Mouse (Mus musculus) urinary bladder, postnatal 14 days (tissue): ENCODE data around the gene Slc22a13.
"Not testable (repeated sequence)": the region's sequence is repeated elsewhere in the genome, so short reads cannot be mapped to it uniquely, and the experiment has no call there.

ENCODE experiments used
- DNase-seq: peaks from one replicate; pipeline ENCODE4 v3.0.0; 2021; ENCODE audit warnings: low spot score

Slc22a13 gene

DNA sequence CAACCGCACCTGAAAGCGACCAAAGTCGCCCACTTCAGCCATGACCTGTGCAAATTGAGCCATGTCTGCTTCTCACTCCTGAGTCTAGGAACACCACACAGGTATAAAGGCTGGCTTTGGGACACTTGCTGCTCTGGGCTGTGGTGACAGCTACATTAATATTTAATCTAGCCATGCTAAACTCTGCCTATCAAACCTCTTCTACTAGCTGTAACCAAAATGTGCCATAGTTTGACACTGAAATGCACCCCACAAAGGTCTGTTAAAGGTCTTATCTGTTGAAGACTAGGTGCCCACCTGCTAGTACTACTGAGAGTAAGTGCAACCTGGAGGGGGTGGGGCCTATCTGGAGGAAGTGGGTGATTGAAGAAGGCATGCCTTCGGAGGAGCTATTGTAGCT lies at the start of gene Slc22a13:
Slc22a13 (minus strand) TSS at position 101 of the 400 bp plus-strand sequence.
- DNase-seq, result no peak

DNA sequence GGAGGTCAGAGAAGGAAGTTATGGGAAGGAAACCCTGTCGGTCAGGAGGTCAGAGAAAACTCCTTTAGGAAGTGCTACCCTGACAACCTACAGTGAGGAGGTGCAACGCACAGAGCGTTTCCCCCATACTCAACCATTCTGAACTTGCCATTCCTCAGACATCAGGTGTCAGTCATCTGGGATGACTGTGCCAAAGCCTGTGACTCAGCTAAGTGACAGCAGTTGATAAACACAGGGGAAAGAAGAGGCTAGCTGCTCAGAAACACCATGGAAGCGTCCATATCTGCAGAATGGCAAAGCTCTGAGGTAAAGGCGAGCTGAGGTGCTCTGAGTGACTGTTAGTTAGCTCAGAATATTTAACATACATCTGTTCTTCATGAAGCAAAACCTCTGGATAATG lies 49.2 kb upstream of the Slc22a13 start:
- DNase-seq, result no peak

DNA sequence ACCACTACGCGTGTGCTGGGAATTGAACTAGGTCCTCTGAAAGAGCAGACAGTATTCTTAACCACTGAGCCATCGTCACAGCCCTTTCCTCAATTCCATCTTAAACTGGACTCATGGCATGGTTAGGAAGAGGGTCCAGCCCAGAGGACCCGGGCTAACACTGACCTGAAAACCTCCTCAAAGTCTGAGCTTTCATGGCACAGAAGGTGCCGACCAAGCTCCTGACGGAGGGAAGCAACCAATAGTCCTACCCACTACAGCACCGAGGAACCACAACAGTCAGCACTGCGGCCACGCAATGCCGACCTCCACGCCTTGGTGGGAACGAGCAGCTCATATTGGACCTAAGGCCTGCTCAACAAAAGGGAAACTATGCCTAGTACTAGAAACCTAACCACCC lies 47.3 kb upstream of the Slc22a13 start:
- no peak for DNase-seq

DNA sequence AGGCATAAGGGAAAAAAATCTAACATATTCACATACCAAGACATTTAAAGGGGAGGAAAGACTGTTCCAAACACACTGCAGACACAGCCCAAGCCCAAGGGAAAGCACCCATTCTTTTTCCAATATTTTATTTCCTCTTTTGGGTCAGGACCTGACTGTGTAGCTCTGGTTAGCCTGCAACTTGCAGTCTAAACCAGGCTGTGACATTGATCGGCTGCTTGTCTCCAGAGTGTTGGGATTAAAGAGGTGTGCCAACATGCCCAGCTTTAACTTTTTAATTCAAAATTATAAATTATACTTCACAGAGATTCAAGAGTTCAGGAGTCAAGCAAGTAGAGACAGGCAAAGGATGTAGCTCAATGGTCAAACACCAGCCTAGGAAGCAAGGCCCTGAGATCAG lies 46.2 kb upstream of the Slc22a13 start:
- no peak for DNase-seq

DNA sequence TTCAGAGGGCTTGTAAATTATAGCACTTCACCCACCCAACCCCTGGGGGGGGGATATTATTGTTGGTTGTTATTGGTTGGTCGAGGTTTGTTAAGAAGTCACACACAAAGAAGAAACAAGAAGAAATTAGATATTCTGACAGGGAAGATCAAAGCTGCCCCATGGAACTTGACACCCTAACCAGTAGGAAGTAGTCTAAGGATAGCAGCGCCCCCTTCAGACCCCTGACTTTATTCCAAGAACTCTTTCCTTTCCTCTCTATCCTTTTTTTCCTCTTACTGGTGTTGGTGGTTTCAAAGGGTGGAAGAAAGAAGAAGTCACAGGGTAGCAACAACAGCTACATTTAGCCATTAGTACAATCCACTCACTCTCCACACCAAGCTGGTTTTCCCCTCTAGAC lies 45.3 kb upstream of the Slc22a13 start:
- no peak for DNase-seq

DNA sequence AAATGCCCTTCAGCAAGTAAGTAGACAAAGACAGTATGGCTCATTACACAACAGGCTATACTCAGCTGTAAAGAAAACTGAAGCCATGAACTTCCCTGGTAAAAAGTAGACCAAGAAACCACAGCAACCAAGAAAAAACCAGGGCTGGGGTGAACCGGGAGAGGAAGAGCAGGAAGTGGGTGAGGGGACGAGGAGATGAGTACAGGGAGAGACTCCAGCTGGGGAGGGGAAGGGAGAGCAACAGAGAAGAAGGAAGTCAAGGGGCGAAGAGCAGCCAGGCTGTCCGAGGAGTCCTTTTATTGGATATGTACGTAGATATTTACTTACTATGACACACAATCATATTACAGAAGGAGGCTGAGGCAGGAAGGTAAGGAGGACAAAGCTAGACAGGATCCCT lies 39.1 kb upstream of the Slc22a13 start:
- DNase-seq, result no peak

DNA sequence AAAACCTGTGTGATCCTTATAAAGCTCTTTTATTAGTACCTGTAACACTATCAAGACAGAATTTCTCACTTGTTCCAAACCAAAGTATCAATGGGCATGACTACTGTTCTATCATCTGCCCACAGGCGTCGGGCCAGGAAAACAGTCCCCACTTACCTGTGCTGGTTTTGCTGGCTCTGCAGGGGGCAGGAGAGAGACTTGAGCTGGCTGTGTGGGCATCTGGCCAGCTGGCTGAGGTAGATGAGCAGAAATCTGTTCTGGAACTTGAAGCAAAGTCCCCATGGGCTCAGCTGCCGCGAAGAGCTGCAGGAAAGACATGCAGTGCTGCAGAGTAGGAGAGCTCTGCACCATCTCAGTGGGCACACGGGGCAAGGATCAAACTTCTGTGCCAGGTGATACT lies 37.9 kb upstream of the Slc22a13 start:
- peak; percentile 29 for DNase-seq

DNA sequence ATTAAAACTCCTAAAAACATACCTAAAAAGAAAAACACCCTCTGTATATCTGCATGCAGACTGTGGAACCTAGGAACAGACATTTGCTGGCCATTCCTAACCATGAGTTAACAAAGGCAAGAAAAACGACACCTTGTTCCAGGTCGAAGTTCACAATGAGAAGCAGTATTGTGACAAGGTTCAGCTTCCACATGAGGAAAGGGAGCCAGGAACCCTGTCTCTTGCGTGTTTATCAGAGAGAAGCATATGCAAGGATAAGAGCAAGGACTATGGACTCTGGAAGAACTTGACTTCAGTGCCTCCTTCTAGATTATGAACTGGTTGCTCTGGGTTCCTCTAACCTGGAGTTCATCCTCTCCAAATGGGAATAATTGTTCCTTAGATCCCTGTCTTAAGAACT lies 35.1 kb upstream of the Slc22a13 start:
- DNase-seq, result no peak

DNA sequence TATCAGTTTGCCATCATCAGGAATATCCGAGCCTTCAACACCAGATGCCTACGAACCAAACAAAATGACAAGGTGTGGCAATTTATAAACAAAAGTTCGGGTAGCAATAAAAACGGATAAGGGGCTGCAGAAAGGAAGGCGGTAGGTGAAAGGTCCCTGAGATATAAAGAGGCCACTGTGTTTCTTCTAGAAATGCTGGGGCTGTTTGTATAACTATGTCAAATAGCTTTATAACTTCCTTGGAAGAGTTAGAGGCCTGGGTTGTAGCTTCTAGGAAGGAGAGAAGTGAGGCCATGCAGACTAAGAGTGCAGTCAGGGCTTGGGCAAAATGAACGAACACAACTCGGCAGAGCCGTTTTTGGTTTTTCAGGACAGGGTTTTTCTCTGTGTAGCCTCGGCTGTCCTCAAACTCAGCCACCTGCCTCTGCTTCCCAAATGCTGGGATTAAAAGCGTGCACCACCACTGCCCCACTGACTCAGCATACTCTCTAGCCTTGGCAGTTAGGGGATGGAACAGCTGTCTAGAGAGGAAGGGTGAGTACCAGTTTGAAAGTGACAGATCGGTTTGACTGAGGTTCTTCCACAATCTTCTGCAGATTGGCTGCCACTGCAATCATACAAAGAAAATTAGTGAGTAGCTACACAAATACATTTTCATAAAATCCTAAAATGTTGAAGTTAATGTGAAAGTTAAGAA lies 32.4 kb upstream of the Slc22a13 start:
- DNase-seq, result no peak

DNA sequence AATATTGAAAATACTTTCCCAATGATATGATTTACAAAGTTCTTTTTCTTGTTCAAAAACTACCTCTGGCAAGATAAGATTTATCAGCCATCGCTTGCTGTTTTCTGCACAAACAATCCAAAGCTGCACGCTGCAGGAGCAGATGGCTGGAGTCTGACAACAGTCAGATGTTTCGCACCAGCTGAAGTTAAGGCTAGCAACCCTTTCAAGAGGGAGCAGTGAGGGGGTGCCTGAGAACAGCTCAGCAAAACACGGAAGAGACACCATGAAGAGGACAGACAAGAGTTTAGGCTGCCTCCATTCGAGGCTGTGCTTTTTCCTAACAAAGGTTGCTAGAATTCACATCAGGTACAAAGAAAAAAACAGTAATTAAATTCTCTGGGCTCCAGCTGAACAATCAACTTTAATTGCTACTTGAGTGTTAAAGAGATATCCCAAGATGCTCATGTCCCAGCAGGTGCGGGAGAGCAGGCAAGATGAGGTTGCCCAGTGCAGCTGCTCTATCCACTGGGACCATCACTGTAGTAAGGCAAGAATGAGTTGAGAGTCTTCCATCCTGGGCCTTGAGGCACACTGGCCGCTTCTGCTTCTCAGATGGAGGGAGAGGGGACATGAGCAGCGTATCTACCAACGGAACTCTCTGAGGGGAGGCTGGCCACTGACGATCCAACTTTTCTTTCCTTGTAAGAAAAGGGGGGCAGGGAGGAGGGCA lies 31.5 kb upstream of the Slc22a13 start:
- no peak for DNase-seq

DNA sequence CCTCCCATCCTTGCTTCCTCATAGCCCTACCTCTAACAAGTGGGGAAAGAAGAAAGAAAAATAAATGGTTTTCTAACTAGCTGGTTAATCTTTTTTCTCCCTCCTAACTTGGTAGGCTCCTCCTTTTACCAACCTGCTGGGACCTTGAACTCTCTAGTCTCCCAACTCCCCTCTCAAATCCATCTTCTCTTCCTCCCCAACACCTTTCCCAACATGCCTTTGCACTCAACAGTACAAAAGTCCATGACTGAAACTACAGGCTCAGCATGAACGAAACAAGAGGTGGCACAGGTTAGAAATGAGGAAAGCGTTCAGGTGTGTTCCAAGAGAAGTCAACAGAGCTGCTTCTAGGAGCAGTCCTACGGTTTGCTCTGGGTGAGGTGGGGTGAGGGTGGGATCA lies 30.4 kb upstream of the Slc22a13 start:
- no peak for DNase-seq

DNA sequence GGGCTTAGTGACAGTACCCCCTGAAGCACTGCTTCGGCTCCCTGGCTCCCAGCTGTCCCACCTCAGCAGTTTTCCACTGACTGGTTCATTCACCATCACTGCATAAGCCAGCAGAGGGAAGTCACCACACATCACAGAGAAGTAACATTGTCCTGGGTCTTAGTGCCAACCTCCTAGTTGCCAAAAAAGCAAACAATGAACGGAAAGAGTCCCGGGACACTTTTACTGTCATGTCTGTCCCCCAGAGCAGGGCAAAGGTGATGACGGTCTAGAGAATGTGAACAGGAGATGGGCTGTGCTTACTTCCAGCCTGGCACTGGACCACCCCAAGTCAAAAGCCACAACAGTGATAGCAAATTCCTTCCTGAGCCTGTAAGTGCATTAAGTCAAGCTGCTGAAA lies 29.9 kb upstream of the Slc22a13 start:
- DNase-seq, result no peak

DNA sequence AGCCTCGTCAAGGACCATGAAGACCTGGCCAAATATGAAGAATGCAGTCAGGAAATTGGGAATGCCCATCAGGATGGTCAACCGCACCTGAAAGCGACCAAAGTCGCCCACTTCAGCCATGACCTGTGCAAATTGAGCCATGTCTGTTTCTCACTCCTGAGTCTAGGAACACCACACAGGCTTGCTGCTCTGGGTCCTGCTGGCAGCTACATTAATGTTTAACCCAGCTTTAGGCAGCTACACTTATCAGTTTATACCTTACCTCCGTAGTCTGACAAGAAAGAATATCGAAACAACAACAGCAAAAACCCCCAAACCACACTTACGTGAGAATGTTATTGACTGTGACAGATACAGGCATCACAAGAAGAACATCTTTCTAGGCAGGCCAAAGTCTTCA lies 22.7 kb upstream of the Slc22a13 start:
- no peak for DNase-seq

DNA sequence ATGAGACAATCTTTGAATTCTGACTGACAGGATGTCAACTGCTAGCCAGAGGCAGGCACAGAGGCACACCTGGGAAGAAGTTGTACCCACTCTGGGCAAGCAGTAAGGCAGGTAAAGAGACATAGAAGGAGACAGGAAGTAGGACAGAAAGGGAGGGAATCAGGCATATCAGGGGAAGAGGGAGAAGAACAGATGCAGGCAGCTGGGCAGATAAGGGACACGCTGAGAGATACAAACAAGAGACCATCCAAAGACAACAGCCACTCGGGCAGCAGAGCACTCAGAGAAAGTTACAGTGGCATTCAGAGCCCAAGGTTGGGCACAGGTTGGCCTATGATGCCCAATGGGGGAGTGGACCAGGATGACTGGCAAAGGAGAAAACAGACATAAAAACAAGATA lies 21.9 kb upstream of the Slc22a13 start:
- no peak for DNase-seq

DNA sequence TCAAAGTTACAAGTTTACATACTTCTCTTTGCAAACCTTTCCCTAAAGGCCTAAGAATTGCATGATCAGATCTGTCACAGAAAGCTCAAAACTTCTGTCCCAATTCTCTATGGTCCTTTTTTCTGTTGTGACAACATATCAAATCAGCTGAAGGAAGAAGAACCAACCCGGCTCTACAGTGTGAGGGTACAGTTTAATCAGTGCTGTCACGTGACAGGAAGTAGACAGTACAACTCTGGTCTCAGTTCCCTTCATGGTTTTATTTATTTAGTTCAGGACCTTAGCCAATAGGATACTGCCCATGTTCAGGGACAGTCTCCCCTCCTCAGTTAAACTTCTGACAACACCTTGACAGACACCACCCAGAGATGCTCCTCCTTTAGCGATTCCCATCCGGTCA lies 11.4 kb upstream of the Slc22a13 start:
- DNase-seq, result no peak

DNA sequence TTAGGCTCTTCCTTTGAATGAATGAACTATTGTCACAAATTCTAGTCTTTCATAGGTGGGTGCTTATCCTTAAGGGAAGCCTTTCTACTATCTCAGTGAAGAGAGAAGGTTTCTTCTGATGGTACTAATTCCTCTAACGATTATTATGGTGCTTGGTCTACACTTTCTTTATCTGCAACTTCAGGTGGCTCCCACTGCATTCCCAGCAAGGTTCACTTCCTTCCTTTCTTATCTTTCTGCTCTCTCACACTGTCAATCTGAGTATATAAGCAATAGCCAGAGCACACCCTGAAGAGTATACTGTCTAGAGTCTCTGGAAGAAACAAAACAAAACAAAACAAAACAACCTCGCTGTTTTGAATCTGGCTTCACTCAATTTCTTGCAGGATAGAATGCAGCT lies 10.8 kb upstream of the Slc22a13 start:
- no peak for DNase-seq

DNA sequence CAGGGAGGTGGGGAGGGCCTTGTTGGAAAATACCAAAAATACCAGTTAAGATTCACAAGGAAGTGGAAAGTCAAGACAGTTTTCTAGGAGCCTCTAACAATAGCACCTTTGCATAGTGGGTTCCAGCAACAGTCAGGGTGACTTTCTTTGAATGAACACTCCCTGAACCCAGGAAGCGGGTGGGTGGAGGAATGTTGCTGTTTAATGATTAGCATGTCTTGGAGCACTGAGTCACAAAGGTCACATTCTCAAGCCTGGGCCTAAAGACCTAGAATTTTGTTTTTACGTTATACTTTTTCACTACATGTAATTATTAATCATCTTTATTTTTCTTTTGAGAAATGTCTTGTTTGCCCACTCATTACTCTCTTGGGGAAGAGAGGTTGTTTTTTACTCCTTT lies 6.4 kb upstream of the Slc22a13 start:
- DNase-seq, result not testable (repeated sequence)

DNA sequence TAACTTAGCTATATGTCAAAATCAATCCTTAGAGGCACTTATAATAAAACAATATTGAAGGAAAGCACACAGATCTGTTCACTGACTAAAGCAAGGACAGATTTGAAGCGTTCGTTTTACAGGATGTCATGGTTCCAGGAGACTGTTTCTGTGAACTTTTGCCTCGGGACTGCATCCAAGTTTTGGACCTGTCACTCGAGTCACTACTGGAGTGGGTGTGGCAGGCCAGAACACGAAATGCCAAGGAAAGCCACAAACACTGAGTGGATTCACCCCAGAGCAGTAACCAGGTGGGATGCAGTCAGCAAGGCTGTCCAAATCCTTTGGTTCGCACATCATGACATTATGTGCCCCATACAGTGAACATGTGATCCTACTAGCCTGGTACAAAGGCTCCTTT lies 5.7 kb upstream of the Slc22a13 start:
- DNase-seq, result no peak

DNA sequence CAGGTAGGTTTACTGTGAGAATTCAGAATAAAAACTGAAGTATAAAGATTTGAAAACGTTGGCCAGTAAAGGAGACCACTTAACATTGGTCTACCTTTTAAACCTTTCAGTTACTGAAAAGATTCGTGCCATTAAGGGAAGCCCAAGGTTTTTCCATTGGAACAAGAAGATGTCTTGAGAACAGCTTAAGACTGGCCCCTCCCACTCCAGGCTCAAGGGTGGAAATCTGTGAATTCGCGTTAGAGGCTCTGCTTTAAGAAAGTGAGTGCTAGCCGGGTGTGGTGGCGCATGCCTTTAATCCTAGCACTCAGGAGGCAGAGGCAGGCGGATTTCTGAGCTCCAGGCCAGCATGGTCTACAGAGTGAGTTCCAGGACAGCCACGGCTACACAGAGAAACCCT lies 4.1 kb upstream of the Slc22a13 start:
- no peak for DNase-seq

DNA sequence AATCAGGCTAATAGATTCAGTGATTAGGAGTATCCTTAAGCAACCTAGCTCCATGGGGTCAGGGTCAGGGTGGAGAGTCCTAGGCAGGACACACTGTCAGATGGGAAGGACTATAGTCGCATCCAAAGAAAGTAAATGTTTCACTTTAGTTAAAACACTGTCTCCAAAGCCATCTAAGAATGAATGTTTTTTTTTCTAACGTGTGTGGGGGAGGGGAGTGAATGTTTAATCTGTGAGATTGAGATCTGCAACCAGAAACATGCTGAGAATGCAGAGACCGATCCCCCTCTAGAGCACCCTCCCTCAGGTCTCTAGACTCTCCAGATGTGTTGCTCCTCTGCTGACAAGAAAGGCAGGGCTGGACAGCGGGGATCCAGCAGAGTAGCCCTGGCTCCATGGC lies 1.8 kb downstream of the Slc22a13 start:
- DNase-seq, result no peak

DNA sequence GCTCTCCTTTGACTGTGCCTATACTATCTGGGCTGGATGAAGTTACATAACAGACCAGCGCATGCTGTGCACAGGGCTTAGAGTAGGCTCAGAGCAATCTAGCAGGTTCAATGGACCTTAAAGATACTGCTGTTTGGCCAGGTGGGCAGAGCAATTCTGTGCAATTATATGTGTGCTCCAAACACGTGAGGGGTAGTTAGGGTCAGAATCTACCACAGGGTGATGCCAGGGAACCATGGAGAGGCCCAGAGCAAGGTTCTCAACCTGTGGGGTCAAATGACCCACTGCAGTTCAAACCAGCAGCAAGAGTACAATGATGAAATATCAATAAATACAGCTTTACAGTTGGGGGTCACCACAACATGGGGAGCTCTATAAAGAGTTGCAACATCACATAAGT lies 2.2 kb downstream of the Slc22a13 start:
- no peak for DNase-seq

DNA sequence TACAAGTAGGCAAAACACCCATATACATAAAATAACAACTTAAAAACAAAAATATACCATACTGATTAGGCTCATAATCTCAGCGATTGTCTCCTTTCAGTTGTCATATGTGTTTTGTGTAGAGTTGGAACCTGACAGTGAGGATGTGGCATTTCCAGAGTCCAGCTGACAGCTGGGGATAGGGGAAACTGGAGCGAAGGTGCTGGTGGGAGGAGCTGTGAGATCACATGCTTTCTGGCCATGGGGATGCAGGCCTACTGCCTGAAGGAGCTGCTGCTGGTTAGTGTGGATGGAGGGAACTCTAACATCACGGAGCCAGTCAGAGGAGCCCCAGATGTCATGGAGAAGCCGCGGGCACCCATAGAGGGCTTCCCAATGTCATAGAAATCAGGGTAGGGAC lies 3.1 kb downstream of the Slc22a13 start:
- DNase-seq, result no peak

DNA sequence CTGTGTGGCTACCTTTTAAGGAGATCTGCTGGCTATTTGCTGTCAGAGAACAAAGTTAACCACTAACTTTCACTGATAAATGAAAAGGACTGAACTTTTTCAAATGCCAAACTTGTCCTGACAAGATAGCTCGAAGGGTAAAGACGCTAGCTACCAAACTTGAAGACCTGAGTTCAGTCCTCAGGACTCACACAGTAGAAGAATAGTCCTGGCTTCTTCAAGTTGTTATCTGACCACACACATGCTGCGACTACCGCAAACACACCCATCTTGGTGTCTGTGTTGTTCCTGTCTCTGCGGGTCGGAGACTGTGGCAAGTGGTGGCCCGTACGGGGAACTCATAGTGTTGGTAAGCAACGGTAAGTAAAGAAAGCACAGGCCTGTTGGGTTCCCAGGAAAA lies 5.3 kb downstream of the Slc22a13 start:
- DNase-seq, result no peak

DNA sequence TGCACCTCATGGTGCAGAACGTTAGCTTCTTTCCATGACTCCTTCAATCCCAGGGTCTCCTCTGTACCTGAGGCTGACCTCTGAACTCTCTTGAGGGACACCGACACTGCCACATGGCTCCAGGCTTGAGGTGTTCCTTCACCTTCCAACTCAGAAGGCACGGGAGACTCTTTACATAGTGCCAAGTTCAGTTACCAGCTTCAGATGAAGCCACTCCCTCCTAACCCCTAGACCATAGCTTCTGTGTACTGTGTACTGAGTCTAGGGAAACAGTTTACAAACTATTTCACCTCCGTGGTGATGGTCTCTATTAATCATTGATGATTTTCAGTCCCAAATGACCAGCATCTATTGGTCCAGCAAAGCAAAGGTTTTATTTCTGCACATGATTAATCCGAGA lies 7.2 kb downstream of the Slc22a13 start:
- no peak for DNase-seq
